Mouse (Mus musculus) heart, adult 2 months (tissue): ENCODE results near the gene Gm39566.

Experiments used
- CTCF ChIP-seq: fragments of 200-600 bp; IDR thresholded peaks from 2 replicates; pipeline ENCODE4 v1.8.1; 2022; ENCODE audit warnings: antibody characterized with exemption, mild to moderate bottlenecking, moderate library complexity
- POLR2A ChIP-seq: fragments of 200-500 bp; IDR thresholded peaks from 2 replicates; pipeline ENCODE4 v1.6.1; 2011; ENCODE audit warnings: mild to moderate bottlenecking, low read depth, low read length, control low read depth; ENCODE audit not compliant: insufficient read depth

GRCm38 (mm10) chr11:69791420-69791819, 23.7 kb downstream of the Gm39566 start:
- no peak for TF ChIP-seq POLR2A
- TF ChIP-seq CTCF: no peak
